Mouse (Mus musculus): ENCODE results near the gene Mcidas. TPM values are rescaled to one million over a fixed set of nuclear protein-coding genes. Genes with fewer than 3 reads are reported as not detected.
"Not testable (repeated sequence)": the region's sequence is repeated elsewhere in the genome, so short reads cannot be mapped to it uniquely, and the experiment has no call there.

Gene Mcidas
- polyA plus RNA-seq, 1 experiment from 2014 or later = 6.9 TPM

- H3K4me2 ChIP-seq = peak overlapping the region; percentile 98
- H3K9me3 ChIP-seq = no peaks in the 10 kb centered on the region
- peaks cover 85% of the 10 kb centered on the region for H3K27me3 ChIP-seq
- no peak overlapping the region for H3K9ac ChIP-seq
- 1% methylated on average over 19 of the region's 19 CpGs for whole genome bisulfite sequencing
- H3K36me3 ChIP-seq = no peaks in the 10 kb centered on the region
- peak overlapping the region; percentile 49 for H3K4me3 ChIP-seq
- peaks cover 51% of the 10 kb centered on the region for H3K4me1 ChIP-seq
- ATAC-seq (ENCODE audit: borderline replicate concordance, extremely low read depth, low FRiP score, low TSS enrichment) = no peak
- H3K27ac ChIP-seq = no peak overlapping the region
Observed at GRCm38 (mm10) chr13:112988866-112989265, 4.8 kb upstream of the Mcidas start.

DNA sequence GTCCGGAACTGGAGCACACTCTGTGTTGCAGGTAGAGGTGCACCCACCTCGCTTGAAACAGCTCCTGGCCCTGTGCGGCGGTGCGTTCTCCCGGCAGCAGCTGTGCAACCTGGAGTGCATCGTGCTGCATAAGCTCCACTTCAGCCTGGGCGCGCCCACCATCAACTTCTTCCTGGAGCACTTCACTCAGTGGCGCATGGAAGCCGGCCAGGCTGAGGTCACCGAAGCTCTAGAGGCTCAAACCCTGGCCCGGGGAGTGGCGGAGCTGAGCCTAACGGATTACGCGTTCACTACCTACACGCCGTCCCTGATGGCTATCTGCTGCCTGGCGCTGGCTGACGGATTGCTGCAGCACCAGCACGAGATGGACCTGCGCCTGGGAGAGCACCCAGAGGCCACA, 4.1 kb upstream of the Mcidas start:
- no peak overlapping the region for H3K27ac ChIP-seq
- peak overlapping the region; percentile 98 for H3K4me2 ChIP-seq
- peak overlapping the region; percentile 49 for H3K4me3 ChIP-seq
- H3K27me3 ChIP-seq = peaks cover 86% of the 10 kb centered on the region
- ATAC-seq (ENCODE audit: borderline replicate concordance, extremely low read depth, low FRiP score, low TSS enrichment) = no peak
- H3K9me3 ChIP-seq = no peaks in the 10 kb centered on the region
- WGBS = under 1% methylated on average over 23 of the region's 23 CpGs
- peaks cover 54% of the 10 kb centered on the region for H3K4me1 ChIP-seq
- no peaks in the 10 kb centered on the region for H3K36me3 ChIP-seq
- 0 out of 2 replicates have a peak overlapping the region, but pooled peaks have one; percentile 7 for H3K9ac ChIP-seq

GRCm38 (mm10) chr13:112990346-112990745, 3.3 kb upstream of the Mcidas start:
- no peaks in the 10 kb centered on the region for H3K36me3 ChIP-seq
- H3K27me3 ChIP-seq = peaks cover 92% of the 10 kb centered on the region
- H3K4me2 ChIP-seq = peak overlapping the region; percentile 26; the same call in 1 of the 2 replicates
- WGBS = 10% methylated on average over 4 of the region's 4 CpGs
- no peaks in the 10 kb centered on the region for H3K9me3 ChIP-seq
- peak overlapping the region; percentile 10; the same call in 1 of the 2 replicates for H3K4me3 ChIP-seq
- H3K27ac ChIP-seq = no peak overlapping the region
- peaks cover 54% of the 10 kb centered on the region for H3K4me1 ChIP-seq
- ATAC-seq (ENCODE audit: borderline replicate concordance, extremely low read depth, low FRiP score, low TSS enrichment) = no peak
- no peak overlapping the region for H3K9ac ChIP-seq

- H3K27me3 ChIP-seq = peaks cover 95% of the 10 kb centered on the region
- H3K9ac ChIP-seq = peak overlapping the region; percentile 39; the same call in 1 of the 2 replicates
- peak; percentile 53; the same call in 1 of the 2 replicates for ATAC-seq (ENCODE audit: borderline replicate concordance, extremely low read depth, low FRiP score, low TSS enrichment)
- H3K4me2 ChIP-seq = peak overlapping the region; percentile 80
- peak overlapping the region; percentile 40 for H3K4me3 ChIP-seq
- H3K27ac ChIP-seq = no peak overlapping the region
- no peaks in the 10 kb centered on the region for H3K36me3 ChIP-seq
- H3K4me1 ChIP-seq = peaks cover 37% of the 10 kb centered on the region
- WGBS = under 1% methylated on average over 25 of the region's 25 CpGs
- no peaks in the 10 kb centered on the region for H3K9me3 ChIP-seq
Observed at GRCm38 (mm10) chr13:112994191-112994590, 546 bp downstream of the Mcidas start.

DNA sequence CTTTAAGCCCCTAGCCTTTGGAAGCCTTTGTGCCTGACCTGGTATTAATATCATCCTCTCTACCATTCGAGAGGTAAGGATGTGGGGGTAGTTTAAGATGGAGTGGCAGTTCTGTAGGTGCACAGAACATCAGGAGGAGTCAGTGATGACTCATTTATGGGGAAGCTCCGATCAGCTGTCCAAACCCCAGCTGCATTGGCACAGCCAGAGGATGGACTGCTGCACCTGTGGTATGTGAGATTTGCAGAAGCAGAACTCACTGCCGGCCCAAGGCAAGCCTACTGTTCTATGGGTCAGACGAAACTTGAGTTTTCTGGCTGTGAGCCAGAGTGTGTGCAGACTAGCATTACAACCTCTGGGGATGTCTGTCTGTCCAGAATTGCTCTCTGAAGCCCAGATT, 2.8 kb downstream of the Mcidas start:
- Histone ChIP-seq H3K9ac (no peak overlapping the region), H3K4me2 (no peak overlapping the region), H3K4me1 (peaks cover 21% of the 10 kb centered on the region), H3K27ac (no peak overlapping the region), H3K9me3 (no peaks in the 10 kb centered on the region), H3K4me3 (no peak overlapping the region), H3K27me3 (peaks cover 87% of the 10 kb centered on the region), H3K36me3 (no peaks in the 10 kb centered on the region)
- 49% methylated on average over 4 of the region's 4 CpGs for WGBS
- no peak for ATAC-seq (ENCODE audit: borderline replicate concordance, extremely low read depth, low FRiP score, low TSS enrichment)

- no peak for ATAC-seq (ENCODE audit: borderline replicate concordance, extremely low read depth, low FRiP score, low TSS enrichment)
- Histone ChIP-seq H3K9me3 (no peaks in the 10 kb centered on the region), H3K27me3 (peaks cover 82% of the 10 kb centered on the region), H3K4me3 (no peak overlapping the region), H3K27ac (no peak overlapping the region), H3K4me2 (no peak overlapping the region), H3K36me3 (no peaks in the 10 kb centered on the region), H3K4me1 (peaks cover 21% of the 10 kb centered on the region), H3K9ac (no peak overlapping the region)
- WGBS = 62% methylated on average over 6 of the region's 6 CpGs
Observed at GRCm38 (mm10) chr13:112997369-112997768, 3.7 kb downstream of the Mcidas start.

DNA sequence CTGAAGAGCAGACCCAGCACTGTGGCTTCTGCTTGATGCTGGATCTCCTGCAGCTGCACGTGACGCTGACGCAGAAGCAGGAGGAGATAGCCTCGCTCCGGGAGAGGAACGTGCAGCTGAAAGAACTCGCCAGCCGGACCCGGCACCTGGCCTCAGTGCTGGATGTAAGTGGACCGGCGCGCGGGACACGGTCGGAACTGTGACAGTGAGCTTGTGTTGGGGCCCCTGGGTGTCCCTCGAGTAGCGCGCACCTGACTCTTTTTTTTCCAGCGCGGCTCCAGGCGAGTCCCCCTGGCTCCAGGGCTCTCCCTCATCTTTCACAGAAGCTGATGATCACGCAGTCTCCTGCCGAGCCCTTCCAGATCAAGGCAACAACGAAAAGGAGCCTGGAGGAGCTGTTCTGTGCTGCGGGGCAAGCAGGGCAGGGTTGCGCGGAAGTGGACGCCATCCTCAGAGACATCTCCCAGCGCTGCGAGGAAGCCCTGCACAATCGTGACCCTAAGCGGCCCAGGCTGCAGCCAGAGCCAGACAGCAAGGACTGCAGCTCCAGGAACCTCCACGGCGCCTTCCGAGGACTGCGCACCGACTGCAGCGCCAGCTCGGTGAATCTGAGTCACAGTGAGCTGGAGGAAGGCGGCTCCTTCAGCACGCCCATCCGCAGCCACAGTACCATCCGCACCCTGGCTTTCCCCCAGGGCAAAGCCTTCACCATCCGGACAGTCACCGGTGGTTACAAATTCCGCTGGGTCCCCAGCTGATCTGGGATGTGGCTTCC, 5.0 kb downstream of the Mcidas start:
- no peaks in the 10 kb centered on the region for H3K9me3 ChIP-seq
- no peaks in the 10 kb centered on the region for H3K36me3 ChIP-seq
- ATAC-seq (ENCODE audit: borderline replicate concordance, extremely low read depth, low FRiP score, low TSS enrichment) = no peak; the same call in 1 of the 2 replicates
- peak overlapping the region; percentile 30; the same call in 1 of the 2 replicates for H3K27ac ChIP-seq
- H3K9ac ChIP-seq = peak overlapping the region; percentile 39
- peak overlapping the region; percentile 39 for H3K4me3 ChIP-seq
- WGBS = under 1% methylated on average over 46 of the region's 46 CpGs
- H3K4me1 ChIP-seq = peaks cover 16% of the 10 kb centered on the region
- H3K4me2 ChIP-seq = peak overlapping the region; percentile 81
- H3K27me3 ChIP-seq = peaks cover 70% of the 10 kb centered on the region

- no peaks in the 10 kb centered on the region for H3K9me3 ChIP-seq
- peaks cover 55% of the 10 kb centered on the region for H3K27me3 ChIP-seq
Observed at GRCm38 (mm10) chr13:113000090-113000489, 6.4 kb downstream of the Mcidas start.

DNA sequence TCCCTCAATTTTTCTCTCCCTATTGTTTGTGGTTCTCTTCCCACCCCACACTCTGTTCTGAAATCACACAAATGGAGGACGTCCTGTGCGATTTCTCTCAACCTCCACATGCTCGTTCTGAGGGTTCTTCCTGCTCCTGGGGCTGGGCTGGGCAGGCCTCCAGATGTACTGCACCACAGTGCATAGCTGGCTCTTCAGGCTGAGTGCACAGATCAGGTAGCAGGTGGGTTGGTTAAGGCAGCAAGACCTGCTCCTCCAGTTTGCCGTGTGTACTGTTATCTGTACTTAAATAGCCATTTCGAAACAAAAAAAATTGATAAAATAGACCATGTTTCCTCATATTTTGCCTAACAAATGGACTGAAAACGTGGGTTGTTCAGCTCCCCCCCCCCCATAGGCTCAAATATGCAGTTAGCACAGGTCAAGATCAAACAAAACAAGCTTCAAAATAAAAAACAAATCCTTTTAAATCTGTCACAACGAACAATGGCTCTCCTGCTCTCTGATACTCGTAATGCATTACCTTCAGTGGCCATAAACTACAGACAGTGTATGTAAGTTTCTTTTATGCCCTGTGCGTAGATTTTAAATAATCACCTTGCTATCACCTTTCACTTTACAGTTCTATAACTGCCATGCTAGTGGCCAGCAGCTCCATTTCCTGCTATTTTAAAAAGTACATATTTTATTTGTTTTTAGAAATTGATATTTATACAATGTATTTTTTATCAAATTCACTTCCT, 7.1 kb downstream of the Mcidas start:
- ATAC-seq (ENCODE audit: borderline replicate concordance, extremely low read depth, low FRiP score, low TSS enrichment) = peak; percentile 92; the same call in 1 of the 2 replicates
- peak overlapping the region; percentile 69 for H3K27ac ChIP-seq
- 39% methylated on average over 9 of the region's 9 CpGs for WGBS

More at GRCm38 (mm10) chr13:113000090-113000489, 6.4 kb downstream of the Mcidas start:
- Histone ChIP-seq H3K27ac (peak overlapping the region; percentile 69), H3K4me2 (peak overlapping the region; percentile 11; the same call in 1 of the 2 replicates), H3K4me3 (no peak overlapping the region), H3K9ac (no peak overlapping the region), H3K36me3 (no peaks in the 10 kb centered on the region), H3K4me1 (peaks cover 11% of the 10 kb centered on the region)
- ATAC-seq (ENCODE audit: borderline replicate concordance, extremely low read depth, low FRiP score, low TSS enrichment) = no peak
- 69% methylated on average over 3 of the region's 3 CpGs for WGBS

DNA sequence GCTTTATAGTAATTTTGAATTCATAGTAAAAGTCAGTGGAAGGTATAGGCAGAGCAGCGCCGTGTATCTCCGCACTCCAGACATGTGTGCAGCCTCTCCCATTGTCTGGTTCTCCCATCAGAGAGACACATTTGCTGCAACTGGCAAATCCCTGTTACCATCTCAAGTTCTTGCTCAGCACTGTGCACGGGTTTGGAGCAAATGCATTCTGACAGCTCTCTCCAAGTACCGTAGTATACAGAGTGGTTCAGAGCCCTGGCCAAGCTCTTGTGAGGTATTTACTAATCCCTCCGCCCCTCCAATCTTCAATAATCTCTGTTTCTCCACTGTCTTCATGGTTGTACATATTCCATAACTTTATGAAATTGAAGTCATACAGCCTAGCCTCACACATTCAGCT, 19.0 kb downstream of the Mcidas start:
- peak overlapping the region; percentile 50; the same call in 1 of the 2 replicates for H3K4me2 ChIP-seq
- H3K4me3 ChIP-seq = peak overlapping the region; percentile 32
- no peak overlapping the region for H3K27ac ChIP-seq
- no peaks in the 10 kb centered on the region for H3K36me3 ChIP-seq
- whole genome bisulfite sequencing = 68% methylated on average over 6 of the region's 6 CpGs
- no peak overlapping the region for H3K9ac ChIP-seq
- H3K27me3 ChIP-seq = no peaks in the 10 kb centered on the region
- no peaks in the 10 kb centered on the region for H3K9me3 ChIP-seq
- no peak for ATAC-seq (ENCODE audit: borderline replicate concordance, extremely low read depth, low FRiP score, low TSS enrichment)
- H3K4me1 ChIP-seq = 0 out of 2 replicates have a peak, but pooled peaks cover 5% of the 10 kb centered on the region

More for the DNA sequence above, 7.1 kb downstream of the Mcidas start:
- Histone ChIP-seq H3K9ac (no peak overlapping the region), H3K27me3 (peaks cover 49% of the 10 kb centered on the region), H3K9me3 (no peaks in the 10 kb centered on the region), H3K4me1 (peaks cover 11% of the 10 kb centered on the region), H3K36me3 (no peaks in the 10 kb centered on the region), H3K4me3 (no peak overlapping the region), H3K4me2 (peak overlapping the region; percentile 11; the same call in 1 of the 2 replicates)

- H3K27me3 ChIP-seq; ATAC-seq (ENCODE audit: borderline replicate concordance, extremely low read depth, low FRiP score, low TSS enrichment); H3K9me3 ChIP-seq; H3K9ac ChIP-seq; H3K27ac ChIP-seq; H3K36me3 ChIP-seq; H3K4me1 ChIP-seq: not testable (repeated sequence)
- Histone ChIP-seq H3K4me3 (peak overlapping the region; percentile 32), H3K4me2 (peak overlapping the region; percentile 50)
- WGBS = 28% methylated on average over 18 of the region's 20 CpGs
Observed at GRCm38 (mm10) chr13:113013174-113013953, 19.7 kb downstream of the Mcidas start.

All from lung, embryonic 15.5 days (tissue).